Mouse (Mus musculus): Measurements from ENCODE around the gene 2410137M14Rik. TPM values are rescaled to one million over a fixed set of nuclear protein-coding genes. Genes with fewer than 3 reads are reported as not detected.

Gene 2410137M14Rik
- polyA plus RNA-seq, 1 experiment from 2014 or later = not detected

- H3K9ac ChIP-seq = no peak overlapping the region
- no peak overlapping the region for H3K4me3 ChIP-seq
- no peaks in the 10 kb centered on the region for H3K9me3 ChIP-seq
- peaks cover 11% of the 10 kb centered on the region for H3K36me3 ChIP-seq
- peaks cover 83% of the 10 kb centered on the region for H3K27me3 ChIP-seq (replicated peaks)
- 26% methylated on average over 9 of the region's 9 CpGs for WGBS
- H3K27ac ChIP-seq (replicated peaks) = no peak overlapping the region
- H3K4me1 ChIP-seq = peaks cover 20% of the 10 kb centered on the region
- no peak for ATAC-seq (ENCODE audit: extremely low read depth, insufficient number of reproducible peaks, low FRiP score, low TSS enrichment)
- no peak overlapping the region for H3K4me2 ChIP-seq
Observed at GRCm38 (mm10) chr17:36944121-36944775, 36.8 kb downstream of the 2410137M14Rik start.

- Histone ChIP-seq H3K4me2 (peak overlapping the region; percentile 69; the same call in 1 of the 2 replicates), H3K4me1 (peaks cover 20% of the 10 kb centered on the region), H3K27ac (replicated peaks) (no peak overlapping the region), H3K9me3 (no peaks in the 10 kb centered on the region), H3K27me3 (replicated peaks) (peaks cover 88% of the 10 kb centered on the region), H3K9ac (no peak overlapping the region), H3K4me3 (no peak overlapping the region; the same call in 1 of the 2 replicates), H3K36me3 (peaks cover 5% of the 10 kb centered on the region)
- ATAC-seq (ENCODE audit: extremely low read depth, insufficient number of reproducible peaks, low FRiP score, low TSS enrichment) = no peak
- 13% methylated on average over 5 of the region's 5 CpGs for WGBS
Observed at GRCm38 (mm10) chr17:36943691-36944090, 37.3 kb downstream of the 2410137M14Rik start.

- no peak for ATAC-seq (ENCODE audit: extremely low read depth, insufficient number of reproducible peaks, low FRiP score, low TSS enrichment)
- Histone ChIP-seq H3K4me1 (peaks cover 20% of the 10 kb centered on the region), H3K4me3 (peak within 1 kb of the TSS; percentile 52), H3K27ac (replicated peaks) (no peak within 1 kb of the TSS), H3K9ac (peak within 1 kb of the TSS; percentile 65), H3K27me3 (replicated peaks) (peaks cover 87% of the 10 kb centered on the region), H3K4me2 (peak within 1 kb of the TSS; percentile 69), H3K9me3 (no peaks in the 10 kb centered on the region), H3K36me3 (no peaks in the 10 kb centered on the region)
- 3% methylated on average over 59 of the region's 59 CpGs for WGBS
Observed at GRCm38 (mm10) chr17:36942791-36943471, 38.1 kb downstream of the 2410137M14Rik start, which contains the start of gene Rnf39. Gene Rnf39, plus strand, starts transcription at chr17:36942918.

- H3K4me3 ChIP-seq = peak overlapping the region; percentile 52
- no peak for ATAC-seq (ENCODE audit: extremely low read depth, insufficient number of reproducible peaks, low FRiP score, low TSS enrichment)
- H3K36me3 ChIP-seq = no peaks in the 10 kb centered on the region
- peaks cover 92% of the 10 kb centered on the region for H3K27me3 ChIP-seq (replicated peaks)
- no peak overlapping the region for H3K9ac ChIP-seq
- 48% methylated on average over 10 of the region's 10 CpGs for WGBS
- H3K9me3 ChIP-seq = no peaks in the 10 kb centered on the region
- no peak overlapping the region for H3K27ac ChIP-seq (replicated peaks)
- peaks cover 15% of the 10 kb centered on the region for H3K4me1 ChIP-seq
- peak overlapping the region; percentile 69 for H3K4me2 ChIP-seq
Observed at GRCm38 (mm10) chr17:36942391-36942790, 38.6 kb downstream of the 2410137M14Rik start.

- 58% methylated on average over 2 of the region's 2 CpGs for WGBS
- Histone ChIP-seq H3K4me2 (no peak overlapping the region), H3K36me3 (no peaks in the 10 kb centered on the region), H3K27ac (replicated peaks) (no peak overlapping the region), H3K4me1 (peaks cover 8% of the 10 kb centered on the region), H3K9ac (no peak overlapping the region), H3K9me3 (no peaks in the 10 kb centered on the region), H3K4me3 (no peak overlapping the region), H3K27me3 (replicated peaks) (peaks cover 65% of the 10 kb centered on the region)
- ATAC-seq (ENCODE audit: extremely low read depth, insufficient number of reproducible peaks, low FRiP score, low TSS enrichment) = no peak
Observed at GRCm38 (mm10) chr17:36938056-36938455, 43.0 kb downstream of the 2410137M14Rik start.

GRCm38 (mm10) chr17:36931806-36932205 is 49.2 kb downstream of the 2410137M14Rik start:
- 36% methylated on average over 2 of the region's 2 CpGs for WGBS
- peaks cover 16% of the 10 kb centered on the region for H3K27me3 ChIP-seq (replicated peaks)
- no peak overlapping the region for H3K4me2 ChIP-seq
- H3K9ac ChIP-seq = no peak overlapping the region
- H3K4me3 ChIP-seq = no peak overlapping the region
- peaks cover 10% of the 10 kb centered on the region for H3K4me1 ChIP-seq
- no peak overlapping the region for H3K27ac ChIP-seq (replicated peaks)
- ATAC-seq (ENCODE audit: extremely low read depth, insufficient number of reproducible peaks, low FRiP score, low TSS enrichment) = no peak
- no peaks in the 10 kb centered on the region for H3K36me3 ChIP-seq
- H3K9me3 ChIP-seq = no peaks in the 10 kb centered on the region

GRCm38 (mm10) chr17:36931130-36931529 is 49.9 kb downstream of the 2410137M14Rik start:
- H3K9ac ChIP-seq = no peak overlapping the region
- no peak for ATAC-seq (ENCODE audit: extremely low read depth, insufficient number of reproducible peaks, low FRiP score, low TSS enrichment)
- H3K4me1 ChIP-seq = peaks cover 10% of the 10 kb centered on the region
- H3K36me3 ChIP-seq = no peaks in the 10 kb centered on the region
- no peak overlapping the region for H3K4me3 ChIP-seq
- H3K4me2 ChIP-seq = no peak overlapping the region
- peaks cover 15% of the 10 kb centered on the region for H3K27me3 ChIP-seq (replicated peaks)
- WGBS = 66% methylated on average over 4 of the region's 4 CpGs
- H3K9me3 ChIP-seq = no peaks in the 10 kb centered on the region
- no peak overlapping the region for H3K27ac ChIP-seq (replicated peaks)

GRCm38 (mm10) chr17:36930233-36930632 is 50.8 kb downstream of the 2410137M14Rik start:
- H3K27ac ChIP-seq (replicated peaks) = no peak overlapping the region
- no peak for ATAC-seq (ENCODE audit: extremely low read depth, insufficient number of reproducible peaks, low FRiP score, low TSS enrichment)
- H3K9ac ChIP-seq = no peak overlapping the region
- H3K4me2 ChIP-seq = no peak overlapping the region
- no peak overlapping the region for H3K4me3 ChIP-seq
- H3K27me3 ChIP-seq (replicated peaks) = 0 out of 2 replicates have a peak, but pooled peaks cover 12% of the 10 kb centered on the region
- 61% methylated on average over 6 of the region's 6 CpGs for WGBS
- H3K4me1 ChIP-seq = peaks cover 10% of the 10 kb centered on the region
- H3K36me3 ChIP-seq = no peaks in the 10 kb centered on the region
- no peaks in the 10 kb centered on the region for H3K9me3 ChIP-seq

- WGBS = 60% methylated on average over 12 of the region's 12 CpGs
- Histone ChIP-seq H3K9ac (no peak overlapping the region), H3K4me3 (no peak overlapping the region), H3K27ac (replicated peaks) (no peak overlapping the region), H3K4me1 (peaks cover 10% of the 10 kb centered on the region), H3K9me3 (no peaks in the 10 kb centered on the region), H3K4me2 (no peak overlapping the region), H3K27me3 (replicated peaks) (0 out of 2 replicates have a peak, but pooled peaks cover 12% of the 10 kb centered on the region), H3K36me3 (no peaks in the 10 kb centered on the region)
- ATAC-seq (ENCODE audit: extremely low read depth, insufficient number of reproducible peaks, low FRiP score, low TSS enrichment) = no peak
Observed at GRCm38 (mm10) chr17:36929236-36929932, 51.7 kb downstream of the 2410137M14Rik start.
